Mouse (Mus musculus) 3T3-L1 (cell line): ENCODE results near the gene Nudt4.

ENCODE experiments used
- DNase-seq: peaks from one replicate; pipeline ENCODE4 v3.0.0-alpha.2; 2015; ENCODE audit warnings: low read depth, low spot score

The Nudt4 gene

GRCm38 (mm10) chr10:95563851-95564845 lies at the start of gene Nudt4:
Gene Nudt4 (minus strand): TSS chr10:95564146.
- peak; percentile 80 for DNase-seq

GRCm38 (mm10) chr10:95611331-95611721 lies 47.4 kb upstream of the Nudt4 start:
- no peak for DNase-seq

- no peak for DNase-seq
These were observed 46.9 kb upstream of the Nudt4 start for GRCm38 (mm10) chr10:95610666-95611330.

GRCm38 (mm10) chr10:95604979-95605613 lies 41.1 kb upstream of the Nudt4 start:
- DNase-seq: no peak

GRCm38 (mm10) chr10:95600527-95600926 lies 36.6 kb upstream of the Nudt4 start:
- DNase-seq: no peak

- no peak for DNase-seq
These were observed 35.8 kb upstream of the Nudt4 start for GRCm38 (mm10) chr10:95599740-95600139.

- DNase-seq: no peak
These were observed 34.2 kb upstream of the Nudt4 start for GRCm38 (mm10) chr10:95598056-95598587.

- no peak for DNase-seq
These were observed 32.1 kb upstream of the Nudt4 start for GRCm38 (mm10) chr10:95595852-95596639.

- DNase-seq: no peak
These were observed 30.5 kb upstream of the Nudt4 start for GRCm38 (mm10) chr10:95594414-95594813.

GRCm38 (mm10) chr10:95591257-95591656 lies 27.3 kb upstream of the Nudt4 start:
- DNase-seq: no peak

GRCm38 (mm10) chr10:95590196-95590595 lies 26.2 kb upstream of the Nudt4 start:
- DNase-seq: no peak

GRCm38 (mm10) chr10:95589196-95589595 lies 25.2 kb upstream of the Nudt4 start:
- DNase-seq: no peak

- DNase-seq: no peak
These were observed 23.7 kb upstream of the Nudt4 start for GRCm38 (mm10) chr10:95587509-95588220.

- DNase-seq: no peak
These were observed 21.6 kb upstream of the Nudt4 start for GRCm38 (mm10) chr10:95585554-95585953.

- DNase-seq: no peak
These were observed 13.6 kb upstream of the Nudt4 start for GRCm38 (mm10) chr10:95577567-95577950.

- no peak for DNase-seq
These were observed 13.1 kb upstream of the Nudt4 start for GRCm38 (mm10) chr10:95576876-95577566.

- DNase-seq: no peak
These were observed 12.0 kb upstream of the Nudt4 start for GRCm38 (mm10) chr10:95575839-95576380.

- DNase-seq: no peak
These were observed 11.0 kb upstream of the Nudt4 start for GRCm38 (mm10) chr10:95574994-95575393.

GRCm38 (mm10) chr10:95569441-95569840 lies 5.5 kb upstream of the Nudt4 start:
- DNase-seq: no peak

GRCm38 (mm10) chr10:95568016-95568415 lies 4.1 kb upstream of the Nudt4 start:
- DNase-seq: no peak
